Mouse (Mus musculus): ENCODE results near the gene Pkd1l3.
A peak's percentile ranks its signal among the peaks of the same experiment; 100 is the strongest.

- TF ChIP-seq CTCF (IDR thresholded peaks at IDR 0.05; ENCODE audit: extremely low read depth, insufficient read length, insufficient replicate concordance, low read depth, low read length): peak; percentile 27; the same call in 1 of the 2 replicates
- no peak for TF ChIP-seq POLR2A (IDR thresholded peaks at IDR 0.05; ENCODE audit: low read depth, low read length)
These were observed 77.5 kb downstream of the Pkd1l3 start for GRCm38 (mm10) chr8:109691769-109692168.

Data from small intestine, adult 2 months (tissue).